Mouse (Mus musculus) lung, postnatal 0 days (tissue): ENCODE data around the gene Usp47. TPM values are rescaled to one million over a fixed set of nuclear protein-coding genes. Genes with fewer than 3 reads are reported as not detected.

Source experiments
- ATAC-seq: fragments of 200-750 bp; cut with Nextera tagmentation; 2 replicates; pipeline ENCODE4 v1.8.0; 2017; ENCODE audit warnings: moderate library complexity
- DNase-seq: peaks from one replicate; pipeline ENCODE4 v3.0.0-alpha.2; 2016; ENCODE audit warnings: low spot score
- H3K27ac ChIP-seq: fragments of 300-500 bp; sonication (generic); 2 replicates; pipeline ENCODE4 v1.5.1; 2014; ENCODE audit warnings: antibody characterized with exemption, mild to moderate bottlenecking, low read length, mixed read lengths
- H3K27me3 ChIP-seq: fragments of 300-500 bp; sonication (generic); replicated peaks from 2 replicates; pipeline ENCODE4 v1.6.1; 2014; ENCODE audit warnings: low read length, mixed read lengths; ENCODE audit not compliant: insufficient read depth
- H3K36me3 ChIP-seq: fragments of 300-500 bp; sonication (generic); 2 replicates; pipeline ENCODE4 v1.6.1; 2014; ENCODE audit warnings: low read length, mixed read lengths; ENCODE audit not compliant: insufficient read depth
- H3K4me1 ChIP-seq: fragments of 300-500 bp; sonication (generic); 2 replicates; pipeline ENCODE4 v1.6.1; 2014; ENCODE audit warnings: antibody characterized with exemption, low read depth, low read length, mixed read lengths; ENCODE audit not compliant: insufficient read depth
- H3K4me2 ChIP-seq: fragments of 300-500 bp; sonication (generic); replicated peaks from 2 replicates; pipeline ENCODE4 v1.6.1; 2014; ENCODE audit warnings: low read depth, mild to moderate bottlenecking, low read length, moderate library complexity, mixed read lengths
- H3K4me3 ChIP-seq: fragments of 300-500 bp; sonication (generic); 2 replicates; pipeline ENCODE4 v1.5.1; 2014; ENCODE audit warnings: low read depth, low read length
- H3K9ac ChIP-seq: fragments of 300-500 bp; sonication (generic); replicated peaks from 2 replicates; pipeline ENCODE4 v1.6.1; 2014; ENCODE audit warnings: low read depth, mild to moderate bottlenecking
- H3K9me3 ChIP-seq: fragments of 300-500 bp; sonication (generic); 2 replicates; pipeline ENCODE4 v1.6.1; 2016; ENCODE audit warnings: low read length, mixed read lengths
- CTCF ChIP-seq: IDR thresholded peaks from 2 replicates; pipeline ENCODE4 v1.5.1; 2016; ENCODE audit warnings: antibody characterized with exemption, mild to moderate bottlenecking
- EP300 ChIP-seq: IDR thresholded peaks from 2 replicates; pipeline ENCODE4 v1.6.1; 2016; ENCODE audit warnings: antibody characterized with exemption, mild to moderate bottlenecking, control low read depth
- WGBS: fragments of 180-500 bp; shearing (Covaris S2); extraction: QIAGEN DNeasy Blood & Tissue Kit; methylation state at CpG from one replicate; pipeline ENCODE4 v1.1.7; 2014; 5-methylcytosine and 5-hydroxymethylcytosine counted together
- polyA plus RNA-seq: library from polyadenylated mRNA; unstranded; fragments of >200 nt; fragmentation: Nextera tagmentation; extraction: Ambion mirVana; gene quantifications from 2 replicates; pipeline ENCODE4 v1.2.1, GENCODE M21; 2015

Gene Usp47
- polyA plus RNA-seq, 1 experiment from 2014 or later: 33.1 TPM

DNA sequence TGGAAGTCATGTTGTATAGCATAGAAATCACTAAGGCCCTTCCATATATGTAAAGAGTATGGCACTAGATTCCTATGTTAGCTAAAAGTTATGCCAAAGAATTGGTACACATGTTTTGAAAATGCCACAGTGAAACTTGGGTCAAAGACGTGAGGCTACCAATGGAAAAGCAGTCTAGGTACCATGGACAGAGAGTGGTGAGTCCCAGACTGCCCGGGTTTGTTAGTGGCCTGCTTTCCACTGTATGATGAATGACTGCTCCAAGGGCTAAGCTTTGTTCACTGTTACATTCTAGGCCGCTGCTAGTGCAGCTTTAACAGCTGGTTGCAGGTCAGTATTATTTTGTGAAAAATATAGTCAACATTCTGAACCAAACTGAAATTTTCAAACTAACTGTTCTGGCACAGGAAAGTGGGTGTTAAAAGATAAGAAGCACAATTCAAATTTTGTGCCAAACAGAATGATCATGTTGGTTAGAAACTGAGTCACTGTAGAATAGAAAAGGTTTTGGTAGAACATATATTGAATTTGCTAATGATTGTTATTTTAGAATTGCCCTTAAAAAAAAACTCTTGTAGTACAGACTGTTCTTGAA is 22.6 kb downstream of the Usp47 start:
- no peaks in the 10 kb centered on the region for H3K9me3 ChIP-seq
- no peak overlapping the region for H3K9ac ChIP-seq
- TF ChIP-seq CTCF: no peak
- no peak for TF ChIP-seq EP300
- no peak overlapping the region for H3K4me2 ChIP-seq
- no peak overlapping the region for H3K27ac ChIP-seq
- 39% methylated on average over 3 of the region's 3 CpGs for WGBS
- no peaks in the 10 kb centered on the region for H3K36me3 ChIP-seq
- DNase-seq (no peak), ATAC-seq (peak; percentile 25; the same call in 1 of the 2 replicates)
- no peaks in the 10 kb centered on the region for H3K27me3 ChIP-seq
- H3K4me1 ChIP-seq: peaks cover 2% of the 10 kb centered on the region; the same call in 1 of the 2 replicates
- H3K4me3 ChIP-seq: no peak overlapping the region

DNA sequence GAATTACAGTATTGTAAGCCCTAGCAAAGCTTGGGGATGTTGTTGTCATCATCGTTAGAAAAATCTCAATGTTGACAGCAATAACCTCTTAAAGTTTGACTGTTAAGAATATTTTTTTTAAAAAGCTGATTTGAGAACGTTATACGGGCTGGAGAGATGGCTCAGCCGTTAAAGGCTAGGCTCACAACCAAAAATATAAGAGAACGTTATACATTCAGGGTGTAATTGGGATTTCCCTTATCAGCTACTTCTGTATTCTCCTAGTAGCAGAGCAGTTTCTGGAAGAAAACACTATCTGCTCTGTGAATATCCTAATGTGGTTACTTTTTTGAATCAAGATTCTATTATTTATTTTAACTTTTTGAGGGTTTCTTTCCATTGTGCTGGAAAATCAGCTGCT is 25.3 kb downstream of the Usp47 start:
- no peak for TF ChIP-seq CTCF
- no peak for ATAC-seq
- no peaks in the 10 kb centered on the region for H3K9me3 ChIP-seq
- H3K9ac ChIP-seq: no peak overlapping the region
- no peaks in the 10 kb centered on the region for H3K4me1 ChIP-seq
- no peak overlapping the region for H3K27ac ChIP-seq
- no peak overlapping the region for H3K4me3 ChIP-seq
- no peaks in the 10 kb centered on the region for H3K27me3 ChIP-seq
- H3K4me2 ChIP-seq: no peak overlapping the region
- DNase-seq: no peak
- no peaks in the 10 kb centered on the region for H3K36me3 ChIP-seq
- WGBS: 89% methylated on average over 5 of the region's 5 CpGs

DNA sequence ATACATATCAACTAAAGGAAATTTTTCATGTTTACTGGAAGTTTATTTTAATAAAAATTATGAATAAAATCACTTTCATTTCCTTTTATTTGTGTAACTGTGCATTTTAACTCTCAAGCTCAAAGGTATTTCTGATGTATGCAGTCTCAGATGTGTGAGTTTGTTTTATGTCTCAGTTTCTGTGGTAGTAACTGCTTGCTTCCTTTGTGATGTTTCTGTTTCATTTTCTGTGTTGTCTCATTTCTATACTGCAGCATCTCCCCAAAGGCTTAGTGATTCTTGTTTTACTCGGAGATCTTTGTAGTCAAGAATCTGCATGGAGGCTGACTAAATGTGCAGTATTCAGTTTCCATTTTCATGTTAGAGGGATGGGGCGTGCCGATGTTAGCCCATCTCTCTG is 30.4 kb downstream of the Usp47 start:
- 87% methylated on average over 3 of the region's 3 CpGs for WGBS
- Histone ChIP-seq H3K9me3 (no peaks in the 10 kb centered on the region), H3K4me3 (no peak overlapping the region), H3K27me3 (no peaks in the 10 kb centered on the region), H3K4me2 (no peak overlapping the region), H3K9ac (no peak overlapping the region), H3K36me3 (no peaks in the 10 kb centered on the region), H3K4me1 (peaks cover 4% of the 10 kb centered on the region; the same call in 1 of the 2 replicates), H3K27ac (no peak overlapping the region)
- TF ChIP-seq CTCF: no peak
- TF ChIP-seq EP300: no peak
- DNase-seq (no peak), ATAC-seq (no peak)

DNA sequence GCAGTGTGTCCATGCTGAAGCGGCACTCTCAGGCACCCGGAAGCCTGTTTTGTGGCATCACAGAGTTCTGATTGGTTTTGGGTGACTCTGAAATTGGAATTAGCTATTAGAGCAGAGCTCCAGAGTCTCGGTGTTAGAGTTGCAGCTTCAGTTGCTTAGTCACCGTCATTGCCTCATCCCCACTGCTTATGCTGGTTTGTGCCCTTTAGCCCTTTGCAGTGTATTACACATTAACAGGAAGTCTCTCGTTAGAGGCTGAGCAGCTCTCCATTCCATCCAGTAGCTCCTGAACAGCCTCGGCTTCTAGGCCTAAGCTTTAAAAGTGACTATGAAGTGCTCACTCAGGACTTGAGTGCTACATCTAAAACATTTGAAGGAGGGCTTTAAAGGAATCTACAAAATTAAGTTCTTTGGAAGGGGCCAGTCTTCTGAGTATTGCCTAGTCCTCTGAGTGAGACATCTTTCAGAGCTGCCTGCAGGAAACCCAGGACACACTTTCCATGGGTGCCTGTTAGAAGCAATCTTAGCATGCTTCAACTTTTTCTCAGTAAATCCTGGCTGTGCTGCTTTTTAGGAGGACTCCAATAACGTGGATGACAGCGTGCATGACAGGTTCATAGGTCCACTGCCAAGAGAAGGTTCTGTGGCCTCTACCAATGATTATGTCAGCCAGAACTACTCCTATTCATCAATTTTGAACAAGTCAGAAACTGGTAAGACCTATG is 32.8 kb downstream of the Usp47 start:
- WGBS: 49% methylated on average over 8 of the region's 8 CpGs
- H3K4me2 ChIP-seq: no peak overlapping the region
- H3K9ac ChIP-seq: no peak overlapping the region
- ATAC-seq: peak; percentile 99
- H3K36me3 ChIP-seq: no peaks in the 10 kb centered on the region
- no peak for TF ChIP-seq CTCF
- TF ChIP-seq EP300: peak; percentile 48; the same call in 1 of the 2 replicates
- H3K27me3 ChIP-seq: no peaks in the 10 kb centered on the region
- no peak overlapping the region for H3K4me3 ChIP-seq
- DNase-seq: peak; percentile 91
- no peaks in the 10 kb centered on the region for H3K9me3 ChIP-seq
- peaks cover 4% of the 10 kb centered on the region; the same call in 1 of the 2 replicates for H3K4me1 ChIP-seq
- H3K27ac ChIP-seq: peak overlapping the region; percentile 14; the same call in 1 of the 2 replicates

DNA sequence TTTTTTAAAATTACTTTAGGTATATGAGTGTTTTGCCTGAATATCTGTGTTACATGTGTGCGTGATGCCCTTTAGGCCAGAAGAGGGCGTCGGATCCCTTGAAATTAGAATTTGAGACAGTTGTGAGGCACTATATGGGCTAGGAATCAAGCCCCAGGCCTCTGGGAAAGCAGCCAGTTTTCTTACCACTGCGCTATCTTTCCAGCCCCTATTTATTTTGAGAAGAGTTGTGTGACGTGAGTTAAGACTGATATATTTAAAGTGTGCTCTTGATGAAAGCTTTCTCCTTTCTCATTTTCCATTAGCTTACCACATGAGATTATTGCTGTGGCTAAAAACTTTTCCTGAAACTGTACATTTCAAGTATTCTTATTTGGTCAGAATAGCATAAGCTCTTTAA is 51.6 kb downstream of the Usp47 start:
- Histone ChIP-seq H3K4me2 (no peak overlapping the region), H3K4me3 (no peak overlapping the region), H3K9me3 (no peaks in the 10 kb centered on the region), H3K36me3 (peaks cover 7% of the 10 kb centered on the region; the same call in 1 of the 2 replicates), H3K4me1 (no peaks in the 10 kb centered on the region), H3K27me3 (no peaks in the 10 kb centered on the region), H3K27ac (no peak overlapping the region), H3K9ac (no peak overlapping the region)
- 75% methylated on average over 5 of the region's 5 CpGs for whole genome bisulfite sequencing
- TF ChIP-seq CTCF: no peak
- TF ChIP-seq EP300: no peak
- no peak for ATAC-seq
- no peak for DNase-seq

DNA sequence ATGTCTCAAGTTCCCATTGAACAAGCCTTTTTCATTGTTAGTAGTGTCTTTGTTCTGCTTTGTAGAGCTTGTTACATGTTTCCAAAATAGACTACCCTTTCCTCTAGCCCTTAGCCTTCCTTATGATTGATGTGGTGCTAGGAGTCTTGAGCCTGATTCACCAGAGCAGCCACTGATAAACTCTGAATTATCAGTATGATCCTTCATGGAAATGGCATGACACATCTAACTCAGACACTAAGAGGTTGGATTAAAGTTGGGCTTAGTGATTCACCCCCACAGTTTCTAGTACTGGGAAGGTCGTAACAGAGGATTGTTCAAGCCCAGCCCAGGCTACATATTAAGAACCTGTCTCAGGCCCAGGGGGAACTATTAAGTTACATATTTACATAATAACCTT is 59.3 kb downstream of the Usp47 start:
- no peak overlapping the region for H3K4me2 ChIP-seq
- no peak for TF ChIP-seq EP300
- no peak for TF ChIP-seq CTCF
- DNase-seq (no peak), ATAC-seq (no peak)
- H3K9me3 ChIP-seq: no peaks in the 10 kb centered on the region
- H3K27me3 ChIP-seq: no peaks in the 10 kb centered on the region
- H3K4me1 ChIP-seq: no peaks in the 10 kb centered on the region
- H3K4me3 ChIP-seq: no peak overlapping the region
- H3K27ac ChIP-seq: no peak overlapping the region
- no peak overlapping the region for H3K9ac ChIP-seq
- 83% methylated on average over 1 of the region's 1 CpGs for WGBS
- H3K36me3 ChIP-seq: peaks cover 14% of the 10 kb centered on the region
